Mouse (Mus musculus) stomach, postnatal 0 days (tissue): ENCODE measurements around the gene Arid1b. TPM values are rescaled to one million over a fixed set of nuclear protein-coding genes. Genes with fewer than 3 reads are reported as not detected.
A peak's percentile ranks its signal among the peaks of the same experiment; 100 is the strongest.

Source experiments
- ATAC-seq: fragments of 200-750 bp; cut with Nextera tagmentation; 2 replicates; pipeline ENCODE4 v1.8.0; 2017; ENCODE audit not compliant: low FRiP score, low TSS enrichment
- DNase-seq: peaks from one replicate; pipeline ENCODE4 v3.0.0-alpha.2; 2016; ENCODE audit warnings: low spot score
- H3K27ac ChIP-seq: fragments of 300-500 bp; sonication (generic); replicated peaks from 2 replicates; pipeline ENCODE4 v1.5.1; 2014; ENCODE audit warnings: mild to moderate bottlenecking, control low read depth
- H3K27me3 ChIP-seq: fragments of 300-500 bp; sonication (generic); 2 replicates; pipeline ENCODE4 v1.6.1; 2014; ENCODE audit warnings: low read length; ENCODE audit not compliant: control insufficient read depth, insufficient read depth
- H3K36me3 ChIP-seq: fragments of 300-500 bp; sonication (generic); 2 replicates; pipeline ENCODE4 v1.6.1; 2014; ENCODE audit warnings: low read length, mixed read lengths; ENCODE audit not compliant: control insufficient read depth, insufficient read depth
- H3K4me1 ChIP-seq: fragments of 300-500 bp; sonication (generic); replicated peaks from 2 replicates; pipeline ENCODE4 v1.6.1; 2014; ENCODE audit warnings: antibody characterized with exemption; ENCODE audit not compliant: control insufficient read depth, insufficient read depth
- H3K4me2 ChIP-seq: fragments of 300-500 bp; sonication (generic); replicated peaks from 2 replicates; pipeline ENCODE4 v1.6.1; 2014; ENCODE audit warnings: low read depth, mild to moderate bottlenecking, control low read depth, moderate library complexity
- H3K4me3 ChIP-seq: fragments of 300-500 bp; sonication (generic); 2 replicates; pipeline ENCODE4 v1.5.1; 2014; ENCODE audit warnings: low read depth, low read length, control low read depth
- H3K9ac ChIP-seq: fragments of 300-500 bp; sonication (generic); 2 replicates; pipeline ENCODE4 v1.6.1; 2014; ENCODE audit warnings: mild to moderate bottlenecking, low read length, control low read depth, mixed read lengths
- H3K9me3 ChIP-seq: fragments of 300-500 bp; sonication (generic); 2 replicates; pipeline ENCODE4 v1.6.1; 2016; ENCODE audit warnings: low read length; ENCODE audit not compliant: control insufficient read depth
- CTCF ChIP-seq: IDR thresholded peaks from 2 replicates; pipeline ENCODE4 v1.5.1; 2016; ENCODE audit warnings: antibody characterized with exemption, low read depth, mild to moderate bottlenecking, moderate library complexity
- EP300 ChIP-seq: optimal IDR thresholded peaks from 2 replicates; pipeline ENCODE3; 2016; ENCODE audit warnings: antibody characterized with exemption
- WGBS: fragments of 180-500 bp; shearing (Covaris S2); extraction: QIAGEN DNeasy Blood & Tissue Kit; methylation state at CpG from one replicate; pipeline ENCODE4 v1.1.7; 2014; 5-methylcytosine and 5-hydroxymethylcytosine counted together
- polyA plus RNA-seq: library from polyadenylated mRNA; unstranded; fragments of >200 nt; fragmentation: Nextera tagmentation; extraction: Ambion mirVana; gene quantifications from 2 replicates; pipeline ENCODE4 v1.2.1, GENCODE M21; 2015

Arid1b gene
- polyA plus RNA-seq, 1 experiment from 2014 or later = 5.6 TPM

DNA sequence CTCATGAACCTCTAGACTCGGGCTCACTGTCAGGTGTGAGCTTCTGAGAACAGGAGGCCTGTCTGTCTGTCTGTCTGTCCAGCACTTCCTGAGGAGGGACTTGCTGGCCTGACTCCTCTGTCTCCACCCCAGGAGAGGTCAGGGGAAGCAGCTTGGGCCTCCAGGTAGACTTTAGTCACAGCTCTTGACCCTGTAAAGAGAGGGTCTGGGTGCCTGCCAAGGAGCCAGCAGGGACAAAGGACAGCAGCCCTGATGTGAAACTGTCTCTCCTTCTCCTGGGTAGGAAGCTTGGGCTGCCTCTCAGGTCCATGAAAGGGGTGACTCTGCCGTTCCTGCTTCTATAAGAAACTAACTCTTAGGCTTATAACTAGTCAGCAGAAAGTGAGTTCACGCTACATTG lies 143.8 kb downstream of the Arid1b start:
- no peak for DNase-seq
- Histone ChIP-seq H3K27ac (peak overlapping the region; percentile 69), H3K9me3 (no peaks in the 10 kb centered on the region), H3K9ac (no peak overlapping the region), H3K4me2 (no peak overlapping the region), H3K4me3 (no peak overlapping the region), H3K36me3 (no peaks in the 10 kb centered on the region), H3K4me1 (peaks cover 6% of the 10 kb centered on the region), H3K27me3 (no peaks in the 10 kb centered on the region)
- TF ChIP-seq CTCF (no peak), EP300 (no peak)
- ATAC-seq = no peak
- 44% methylated on average over 3 of the region's 3 CpGs for WGBS

DNA sequence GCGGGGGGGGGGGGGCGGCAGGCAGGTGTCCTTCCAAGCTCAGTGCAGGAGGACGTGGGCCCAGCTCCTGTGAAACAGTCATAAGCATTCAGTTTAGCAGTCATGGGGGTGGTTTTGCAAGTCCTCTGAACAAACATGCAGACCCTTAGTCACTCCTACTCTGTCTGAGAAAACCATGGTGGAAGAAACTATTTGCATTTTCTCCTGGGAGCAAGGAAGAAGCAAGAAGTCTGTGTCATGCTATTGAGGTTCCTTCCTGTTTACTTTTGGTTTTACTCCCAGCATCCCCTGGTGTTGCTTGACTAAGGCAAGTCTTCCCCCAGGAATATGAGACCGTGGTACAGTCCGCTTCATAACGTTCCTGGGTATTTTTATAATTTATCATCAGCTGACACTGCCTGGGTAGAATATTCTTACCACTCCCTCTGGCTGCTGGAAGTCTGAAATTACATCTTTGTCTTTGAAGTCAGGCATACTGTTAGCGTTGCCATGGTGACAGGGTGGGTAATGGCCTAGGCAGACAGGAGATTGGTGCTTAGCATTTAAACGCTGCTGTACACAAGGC lies 144.6 kb downstream of the Arid1b start:
- Histone ChIP-seq H3K27ac (peak overlapping the region; percentile 63), H3K36me3 (no peaks in the 10 kb centered on the region), H3K9me3 (no peaks in the 10 kb centered on the region), H3K4me3 (no peak overlapping the region), H3K4me2 (no peak overlapping the region), H3K4me1 (peaks cover 6% of the 10 kb centered on the region), H3K27me3 (no peaks in the 10 kb centered on the region), H3K9ac (no peak overlapping the region)
- peak; percentile 61 for DNase-seq
- WGBS = 14% methylated on average over 7 of the region's 8 CpGs
- peak; percentile 84 for ATAC-seq
- TF ChIP-seq EP300 = no peak
- TF ChIP-seq CTCF = peak; percentile 66

DNA sequence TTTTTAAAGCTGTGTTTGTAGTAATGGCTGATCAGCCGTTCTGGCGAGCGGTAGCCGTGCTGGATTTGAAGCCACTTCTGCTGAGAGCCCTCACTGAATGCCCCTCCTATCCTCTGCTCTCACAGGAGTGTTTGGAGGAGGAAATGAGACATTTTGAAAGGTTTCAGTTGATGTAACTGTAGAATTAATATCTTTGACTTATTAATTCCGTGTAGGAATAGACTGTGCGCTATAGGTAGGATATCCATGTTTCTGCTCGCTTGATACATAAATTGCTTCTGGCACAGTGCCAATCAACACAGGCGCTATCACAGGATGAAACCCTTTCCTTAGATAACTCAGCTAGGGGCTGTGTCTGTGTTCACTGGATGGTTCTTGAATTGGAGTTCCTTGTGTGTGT lies 145.4 kb downstream of the Arid1b start:
- Histone ChIP-seq H3K27ac (no peak overlapping the region; the same call in 1 of the 2 replicates), H3K4me1 (peaks cover 6% of the 10 kb centered on the region), H3K4me2 (no peak overlapping the region), H3K9me3 (no peaks in the 10 kb centered on the region), H3K4me3 (no peak overlapping the region), H3K27me3 (no peaks in the 10 kb centered on the region), H3K36me3 (no peaks in the 10 kb centered on the region), H3K9ac (no peak overlapping the region)
- DNase-seq (no peak), ATAC-seq (no peak)
- WGBS = 41% methylated on average over 8 of the region's 8 CpGs
- no peak for TF ChIP-seq EP300
- no peak for TF ChIP-seq CTCF

DNA sequence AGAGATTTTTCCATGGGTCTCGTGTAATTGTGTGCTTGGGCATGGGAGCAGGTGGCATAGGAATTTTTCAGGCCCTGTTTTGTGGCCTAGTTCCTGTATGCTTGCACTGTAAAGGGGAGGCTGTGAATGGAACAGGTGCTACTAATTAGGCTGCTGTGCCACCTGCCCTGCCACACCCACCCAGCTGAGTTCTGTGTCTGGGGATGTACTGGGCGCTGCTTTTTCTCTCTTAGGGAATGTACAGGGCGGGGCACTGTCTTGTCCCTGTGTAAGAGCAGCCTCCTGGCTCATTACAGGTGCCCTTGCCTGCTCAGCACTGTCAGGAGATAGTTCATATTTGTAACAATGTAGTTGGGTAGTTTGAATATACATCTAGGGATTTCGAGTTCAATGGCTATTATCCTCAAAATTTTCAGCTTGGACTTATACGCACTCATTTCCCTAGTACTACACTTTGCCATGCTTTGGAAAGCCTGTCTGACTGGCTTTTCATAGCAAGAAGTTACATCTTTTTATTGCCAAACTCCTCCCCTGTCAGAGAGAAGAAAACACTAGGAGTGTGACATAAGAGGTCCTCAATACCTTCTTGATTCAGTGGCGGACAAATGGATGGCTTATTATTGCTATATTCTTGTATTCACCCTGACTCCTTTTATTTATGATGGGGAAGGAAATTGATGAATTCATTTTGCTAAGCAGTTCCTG lies 149.8 kb downstream of the Arid1b start:
- H3K9ac ChIP-seq = no peak overlapping the region
- H3K9me3 ChIP-seq = no peaks in the 10 kb centered on the region
- no peaks in the 10 kb centered on the region for H3K36me3 ChIP-seq
- ATAC-seq = no peak
- no peak overlapping the region for H3K4me3 ChIP-seq
- no peak overlapping the region for H3K27ac ChIP-seq
- H3K4me2 ChIP-seq = no peak overlapping the region
- H3K27me3 ChIP-seq = no peaks in the 10 kb centered on the region
- H3K4me1 ChIP-seq = 0 out of 2 replicates have a peak, but pooled peaks cover 2% of the 10 kb centered on the region
- 74% methylated on average over 6 of the region's 6 CpGs for WGBS
- TF ChIP-seq EP300 = no peak
- no peak for TF ChIP-seq CTCF
- no peak for DNase-seq

DNA sequence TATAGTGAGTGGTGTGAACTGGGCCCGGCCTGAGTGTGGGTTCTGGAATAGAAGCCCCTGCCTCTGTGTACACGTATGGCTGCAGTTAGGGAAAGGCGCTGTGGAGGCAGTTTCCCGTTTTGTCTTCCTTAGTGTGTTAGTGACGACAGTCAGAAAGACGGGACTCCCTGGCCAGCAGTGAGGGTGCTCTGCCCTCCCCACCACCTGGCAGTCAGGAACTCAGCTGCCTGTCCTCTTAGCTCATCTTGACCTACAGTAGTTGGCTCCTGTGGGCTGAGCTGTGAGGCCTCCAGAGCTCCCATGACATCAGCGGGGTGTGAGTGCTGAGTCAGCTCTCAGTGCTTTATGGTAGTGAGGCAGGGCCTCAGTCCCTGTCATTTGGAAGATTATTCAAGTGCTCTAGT lies 156.5 kb downstream of the Arid1b start:
- peak; percentile 78 for ATAC-seq
- no peak overlapping the region for H3K4me2 ChIP-seq
- WGBS = 42% methylated on average over 7 of the region's 7 CpGs
- no peaks in the 10 kb centered on the region for H3K9me3 ChIP-seq
- H3K9ac ChIP-seq = no peak overlapping the region
- no peak for DNase-seq
- no peak overlapping the region for H3K27ac ChIP-seq
- 0 out of 2 replicates have a peak, but pooled peaks cover 3% of the 10 kb centered on the region for H3K4me1 ChIP-seq
- H3K36me3 ChIP-seq = no peaks in the 10 kb centered on the region
- no peaks in the 10 kb centered on the region for H3K27me3 ChIP-seq
- TF ChIP-seq EP300 = no peak
- no peak for TF ChIP-seq CTCF
- H3K4me3 ChIP-seq = no peak overlapping the region

DNA sequence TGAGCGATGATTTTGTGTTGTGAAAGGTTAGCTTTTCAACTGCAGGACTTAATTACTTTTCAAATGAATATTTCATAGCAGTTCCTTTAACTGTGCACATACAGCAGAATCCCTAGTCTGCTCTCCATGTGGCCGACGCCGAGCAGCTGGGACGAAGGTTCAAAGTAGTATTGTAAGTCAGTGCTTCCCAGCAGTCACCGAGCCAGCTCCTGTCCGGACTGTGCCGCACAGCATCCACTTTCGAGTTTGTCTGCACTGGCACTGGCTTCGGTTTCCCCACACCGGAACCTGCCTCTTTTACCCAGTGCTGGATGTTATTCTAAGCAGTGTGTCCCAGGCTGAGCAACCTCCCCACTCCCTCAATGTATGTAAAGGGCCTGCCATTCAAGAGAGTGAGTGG lies 157.7 kb downstream of the Arid1b start:
- no peak for ATAC-seq
- TF ChIP-seq EP300 = no peak
- TF ChIP-seq CTCF = no peak
- Histone ChIP-seq H3K4me2 (no peak overlapping the region), H3K9me3 (no peaks in the 10 kb centered on the region), H3K4me1 (0 out of 2 replicates have a peak, but pooled peaks cover 3% of the 10 kb centered on the region), H3K27me3 (no peaks in the 10 kb centered on the region), H3K4me3 (no peak overlapping the region), H3K36me3 (no peaks in the 10 kb centered on the region), H3K9ac (no peak overlapping the region), H3K27ac (no peak overlapping the region)
- 66% methylated on average over 11 of the region's 11 CpGs for WGBS
- no peak for DNase-seq
